Mouse (Mus musculus): ENCODE data around the gene Dip2c. TPM values are rescaled to one million over a fixed set of nuclear protein-coding genes. Genes with fewer than 3 reads are reported as not detected.
A peak's percentile ranks its signal among the peaks of the same experiment; 100 is the strongest.

The Dip2c gene
- total and polyA plus RNA-seq, 3 experiments = not detected

- peak; percentile 12 for DNase-seq (ENCODE audit: low read depth, low spot score)
- H3K4me1 ChIP-seq (ENCODE audit: control insufficient read depth in 1 of 2, insufficient read depth in 2 of 2, low read length in 2 of 2) = peaks cover 3 to 21% of the 10 kb centered on the region in 2 experiments; a peak in 3 of 4 replicates
- no peak for TF ChIP-seq POLR2A (IDR thresholded peaks at IDR 0.05; ENCODE audit: control insufficient read depth in 1 of 2, insufficient read depth in 1 of 2, low read depth in 1 of 2, low read length in 2 of 2, poor library complexity in 1 of 2)
- no peak for TF ChIP-seq MAZ (IDR thresholded peaks at IDR 0.05; ENCODE audit: low read depth, low read length)
- peak; percentile 55 for TF ChIP-seq TAL1 (IDR thresholded peaks at IDR 0.05; ENCODE audit: low read length)
- TF ChIP-seq ZC3H11A (IDR thresholded peaks at IDR 0.05; ENCODE audit: low read depth, low read length) = no peak
- H3K27me3 ChIP-seq (ENCODE audit: control insufficient read depth in 1 of 2, insufficient read depth in 2 of 2, low read length in 2 of 2) = no peaks in the 10 kb centered on the region
- no peak overlapping the region for H3K27ac ChIP-seq (ENCODE audit: control insufficient read depth, low read depth, low read length)
- H3K9me3 ChIP-seq (replicated peaks; ENCODE audit: insufficient read depth, low read length) = no peaks in the 10 kb centered on the region
- H3K79me2 ChIP-seq (ENCODE audit: control insufficient read depth, insufficient read depth, low read length, poor library complexity) = no peaks in the 10 kb centered on the region
- peaks cover 1 to 25% of the 10 kb centered on the region in 2 experiments for H3K36me3 ChIP-seq (ENCODE audit: control insufficient read depth in 1 of 2, insufficient read depth in 2 of 2, low read length in 2 of 2)
- H3K9ac ChIP-seq (ENCODE audit: control insufficient read depth, low read depth, low read length, poor library complexity, severe bottlenecking) = no peak overlapping the region
- no peak overlapping the region for H3K4me3 ChIP-seq (ENCODE audit: control insufficient read depth in 1 of 2, insufficient read depth in 1 of 2, low read depth in 2 of 2, low read length in 2 of 2)
These were observed 436.1 kb downstream of the Dip2c start for GRCm38 (mm10) chr13:9712409-9712808.

GRCm38 (mm10) chr13:9712971-9713370 is 436.6 kb downstream of the Dip2c start:
- Histone ChIP-seq H3K4me1 (ENCODE audit: control insufficient read depth in 1 of 2, insufficient read depth in 2 of 2, low read length in 2 of 2) (peaks cover 3 to 21% of the 10 kb centered on the region in 2 experiments; a peak in 3 of 4 replicates), H3K4me3 (ENCODE audit: control insufficient read depth in 1 of 2, insufficient read depth in 1 of 2, low read depth in 2 of 2, low read length in 2 of 2) (no peak overlapping the region; a peak in 1 of 4 replicates), H3K9ac (ENCODE audit: control insufficient read depth, low read depth, low read length, poor library complexity, severe bottlenecking) (no peak overlapping the region), H3K36me3 (ENCODE audit: control insufficient read depth in 1 of 2, insufficient read depth in 2 of 2, low read length in 2 of 2) (peaks cover 1 to 25% of the 10 kb centered on the region in 2 experiments), H3K9me3 (replicated peaks; ENCODE audit: insufficient read depth, low read length) (no peaks in the 10 kb centered on the region), H3K27me3 (ENCODE audit: control insufficient read depth in 1 of 2, insufficient read depth in 2 of 2, low read length in 2 of 2) (no peaks in the 10 kb centered on the region), H3K27ac (ENCODE audit: control insufficient read depth, low read depth, low read length) (0 out of 2 replicates have a peak overlapping the region, but pooled peaks have one; percentile 44), H3K79me2 (ENCODE audit: control insufficient read depth, insufficient read depth, low read length, poor library complexity) (no peaks in the 10 kb centered on the region)
- peak; percentile 21 for DNase-seq (ENCODE audit: low read depth, low spot score)
- TF ChIP-seq KAT2A (conservative IDR thresholded peaks at IDR 0.05; ENCODE audit: low read depth, low read length) (no peak), ETS1 (IDR thresholded peaks at IDR 0.05; ENCODE audit: low read depth, low read length) (peak; percentile 36; the same call in 1 of the 2 replicates), UBTF (IDR thresholded peaks at IDR 0.05; ENCODE audit: borderline replicate concordance, insufficient read depth, low read depth, low read length) (no peak), MAZ (IDR thresholded peaks at IDR 0.05; ENCODE audit: low read depth, low read length) (no peak), EP300 (IDR thresholded peaks at IDR 0.05; ENCODE audit: low read depth in 1 of 2, low read length in 2 of 2) (peak; percentile 29 to 49), TCF12 (IDR thresholded peaks at IDR 0.05; ENCODE audit: low read depth, low read length) (peak; percentile 25; the same call in 1 of the 2 replicates)

- Histone ChIP-seq H3K9me3 (replicated peaks; ENCODE audit: insufficient read depth, low read length) (no peaks in the 10 kb centered on the region), H3K27ac (ENCODE audit: control insufficient read depth, low read depth, low read length) (peak overlapping the region; percentile 87), H3K79me2 (ENCODE audit: control insufficient read depth, insufficient read depth, low read length, poor library complexity) (no peaks in the 10 kb centered on the region), H3K9ac (ENCODE audit: control insufficient read depth, low read depth, low read length, poor library complexity, severe bottlenecking) (peak overlapping the region; percentile 48), H3K36me3 (ENCODE audit: control insufficient read depth in 1 of 2, insufficient read depth in 2 of 2, low read length in 2 of 2) (peaks cover 1 to 25% of the 10 kb centered on the region in 2 experiments), H3K4me1 (ENCODE audit: control insufficient read depth in 1 of 2, insufficient read depth in 2 of 2, low read length in 2 of 2) (peaks cover 3 to 21% of the 10 kb centered on the region in 2 experiments; a peak in 3 of 4 replicates), H3K27me3 (ENCODE audit: control insufficient read depth in 1 of 2, insufficient read depth in 2 of 2, low read length in 2 of 2) (no peaks in the 10 kb centered on the region), H3K4me3 (ENCODE audit: control insufficient read depth in 1 of 2, insufficient read depth in 1 of 2, low read depth in 2 of 2, low read length in 2 of 2) (peak overlapping the region; percentile 14 to 38; a peak in 2 of 4 replicates)
- peak; percentile 92 for DNase-seq (ENCODE audit: low read depth, low spot score)
- peak in 1 of 2 experiments; percentile 58; a peak in 1 of 4 replicates for TF ChIP-seq USF2 (IDR thresholded peaks at IDR 0.05; ENCODE audit: borderline replicate concordance in 1 of 2, insufficient read depth in 1 of 2, low read depth in 1 of 2, low read length in 2 of 2)
- TF ChIP-seq ZNF384 (IDR thresholded peaks at IDR 0.05; ENCODE audit: low read depth, low read length) = no peak
- no peak for TF ChIP-seq NELFE (IDR thresholded peaks at IDR 0.05; ENCODE audit: low read depth, low read length)
- no peak for TF ChIP-seq CHD1 (IDR thresholded peaks at IDR 0.05; ENCODE audit: low read depth, low read length)
- TF ChIP-seq ELF1 (IDR thresholded peaks at IDR 0.05; ENCODE audit: low read depth, low read length) = no peak
- TF ChIP-seq CTCF (IDR thresholded peaks at IDR 0.05 in 2 of 3, conservative IDR thresholded peaks at IDR 0.05 in 1 of 3; ENCODE audit: control insufficient read depth in 1 of 3, insufficient read depth in 1 of 3, low read depth in 2 of 3, low read length in 3 of 3, poor library complexity in 1 of 3, severe bottlenecking in 1 of 3) = no peak
- 0 out of 4 replicates have a peak, but pooled peaks of 1 of the 2 experiments have one; percentile 30 for TF ChIP-seq POLR2A (IDR thresholded peaks at IDR 0.05; ENCODE audit: control insufficient read depth in 1 of 2, insufficient read depth in 1 of 2, low read depth in 1 of 2, low read length in 2 of 2, poor library complexity in 1 of 2)
- TF ChIP-seq GABPA (IDR thresholded peaks at IDR 0.05; ENCODE audit: low read depth, low read length) = no peak
- no peak for TF ChIP-seq RAD21 (IDR thresholded peaks at IDR 0.05; ENCODE audit: low read depth, low read length)
- TF ChIP-seq RCOR1 (IDR thresholded peaks at IDR 0.05; ENCODE audit: low read depth, low read length) = peak; percentile 31; the same call in 1 of the 2 replicates
- TF ChIP-seq MAX (IDR thresholded peaks at IDR 0.05; ENCODE audit: low read length) = peak; percentile 44; the same call in 1 of the 2 replicates
- peak; percentile 90 for TF ChIP-seq TCF12 (IDR thresholded peaks at IDR 0.05; ENCODE audit: low read depth, low read length)
- peak; percentile 55; the same call in 1 of the 2 replicates for TF ChIP-seq TBP (IDR thresholded peaks at IDR 0.05; ENCODE audit: low read depth, low read length)
- no peak for TF ChIP-seq MAZ (IDR thresholded peaks at IDR 0.05; ENCODE audit: low read depth, low read length)
- TF ChIP-seq GATA1 (IDR thresholded peaks at IDR 0.05; ENCODE audit: low read depth, low read length) = peak; percentile 93
- TF ChIP-seq MEF2A (IDR thresholded peaks at IDR 0.05; ENCODE audit: extremely low read depth, insufficient replicate concordance, low read depth, low read length, poor library complexity, severe bottlenecking) = peak; percentile 61; the same call in 1 of the 2 replicates
These were observed 437.3 kb downstream of the Dip2c start for GRCm38 (mm10) chr13:9713462-9714134.
